Mouse (Mus musculus): ENCODE results near the gene Aqr. TPM values are rescaled to one million over a fixed set of nuclear protein-coding genes. Genes with fewer than 3 reads are reported as not detected.

Aqr gene
- polyA plus RNA-seq, 1 experiment from 2014 or later: 63.2 TPM

GRCm38 (mm10) chr2:114146864-114147458 lies 39.9 kb downstream of the Aqr start:
- no peak overlapping the region for H3K4me2 ChIP-seq (replicated peaks; ENCODE audit: low read depth, low read length)
- peaks cover 14% of the 10 kb centered on the region for H3K36me3 ChIP-seq (ENCODE audit: control insufficient read depth, insufficient read depth, low read length)
- WGBS: 93% methylated on average over 15 of the region's 15 CpGs
- H3K27ac ChIP-seq (ENCODE audit: low read depth, low read length): no peak overlapping the region
- no peak for ATAC-seq (ENCODE audit: low FRiP score)
- H3K27me3 ChIP-seq (ENCODE audit: control insufficient read depth, insufficient read depth, low read length): no peaks in the 10 kb centered on the region
- H3K9ac ChIP-seq (ENCODE audit: low read depth, low read length): no peak overlapping the region
- H3K4me1 ChIP-seq (replicated peaks; ENCODE audit: control insufficient read depth, insufficient read depth, low read length): no peaks in the 10 kb centered on the region
- H3K9me3 ChIP-seq (ENCODE audit: control insufficient read depth, low read length): no peaks in the 10 kb centered on the region
- no peak overlapping the region for H3K4me3 ChIP-seq (ENCODE audit: low read depth, low read length)
- DNase-seq (ENCODE audit: low spot score): no peak

DNA sequence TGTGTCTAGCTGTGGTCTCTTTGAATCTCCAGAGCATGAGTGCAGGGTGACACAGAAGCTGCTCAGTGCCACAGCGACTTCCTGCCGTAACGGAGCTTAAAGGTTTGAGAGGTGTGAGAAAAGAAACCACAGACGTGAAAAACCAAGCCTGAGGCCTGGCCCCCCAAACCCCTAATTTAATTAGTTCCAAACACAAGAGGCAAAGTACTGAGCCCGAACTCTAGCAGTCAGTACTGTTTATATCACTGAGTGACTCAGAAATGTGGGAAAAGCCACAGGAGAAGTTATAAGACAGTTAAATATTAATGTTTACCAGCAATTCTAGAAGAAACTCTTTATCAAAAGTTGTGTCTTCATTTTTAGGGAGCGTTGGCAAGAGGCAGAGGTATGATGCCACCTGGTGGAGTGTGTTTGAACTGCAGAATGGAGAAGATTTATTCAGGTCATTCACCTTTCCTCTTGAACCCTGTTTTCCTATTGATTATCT lies 41.5 kb downstream of the Aqr start:
- peaks cover 16% of the 10 kb centered on the region for H3K36me3 ChIP-seq (ENCODE audit: control insufficient read depth, insufficient read depth, low read length)
- no peak overlapping the region for H3K9ac ChIP-seq (ENCODE audit: low read depth, low read length)
- ATAC-seq (ENCODE audit: low FRiP score): no peak
- H3K4me1 ChIP-seq (replicated peaks; ENCODE audit: control insufficient read depth, insufficient read depth, low read length): no peaks in the 10 kb centered on the region
- WGBS: 86% methylated on average over 6 of the region's 6 CpGs
- H3K4me3 ChIP-seq (ENCODE audit: low read depth, low read length): no peak overlapping the region
- no peaks in the 10 kb centered on the region for H3K27me3 ChIP-seq (ENCODE audit: control insufficient read depth, insufficient read depth, low read length)
- peak; percentile 69 for DNase-seq (ENCODE audit: low spot score)
- no peaks in the 10 kb centered on the region for H3K9me3 ChIP-seq (ENCODE audit: control insufficient read depth, low read length)
- no peak overlapping the region for H3K27ac ChIP-seq (ENCODE audit: low read depth, low read length)
- H3K4me2 ChIP-seq (replicated peaks; ENCODE audit: low read depth, low read length): no peak overlapping the region

DNA sequence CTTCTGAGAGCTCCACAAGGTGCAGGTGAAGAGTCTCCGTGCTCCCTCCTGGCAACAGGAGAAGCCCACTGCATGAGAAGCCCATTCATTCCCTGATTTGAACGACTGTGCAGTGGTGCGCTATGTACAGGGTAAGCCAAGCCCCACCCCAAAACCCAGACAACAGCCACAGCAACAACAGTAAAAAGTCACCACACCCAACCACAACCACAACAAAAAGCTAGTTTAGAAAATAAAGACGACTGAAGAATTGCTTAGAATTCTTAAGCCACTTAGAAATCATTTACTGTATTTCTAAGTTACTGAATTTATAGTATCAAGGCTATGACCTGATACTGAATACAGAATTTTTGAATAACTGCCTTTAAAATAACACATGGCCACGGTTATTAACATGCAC lies 41.9 kb downstream of the Aqr start:
- Histone ChIP-seq H3K36me3 (ENCODE audit: control insufficient read depth, insufficient read depth, low read length) (peaks cover 18% of the 10 kb centered on the region), H3K27me3 (ENCODE audit: control insufficient read depth, insufficient read depth, low read length) (no peaks in the 10 kb centered on the region), H3K9ac (ENCODE audit: low read depth, low read length) (no peak overlapping the region), H3K27ac (ENCODE audit: low read depth, low read length) (no peak overlapping the region), H3K4me1 (replicated peaks; ENCODE audit: control insufficient read depth, insufficient read depth, low read length) (no peaks in the 10 kb centered on the region), H3K4me3 (ENCODE audit: low read depth, low read length) (no peak overlapping the region), H3K4me2 (replicated peaks; ENCODE audit: low read depth, low read length) (no peak overlapping the region), H3K9me3 (ENCODE audit: control insufficient read depth, low read length) (no peaks in the 10 kb centered on the region)
- WGBS: 91% methylated on average over 5 of the region's 5 CpGs
- ATAC-seq (ENCODE audit: low FRiP score): no peak
- no peak for DNase-seq (ENCODE audit: low spot score)

DNA sequence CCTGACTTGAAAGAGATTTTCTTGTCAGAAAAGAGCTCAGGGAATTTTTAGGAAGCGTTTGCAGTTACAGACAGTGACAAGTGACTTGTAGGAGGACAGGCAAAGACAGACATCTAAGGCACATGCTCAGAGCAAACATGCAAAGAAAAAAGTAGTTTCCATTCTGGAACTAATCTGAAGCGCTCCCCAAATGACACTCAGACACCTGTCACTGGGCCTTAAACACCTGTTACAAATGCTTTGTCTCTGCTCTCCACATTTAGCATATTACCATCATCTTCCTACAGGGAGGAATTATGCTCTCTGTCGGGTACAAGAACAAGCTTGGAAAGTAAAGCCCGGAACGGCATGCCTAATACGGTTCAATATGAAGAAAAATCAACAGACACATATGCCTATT lies 43.0 kb downstream of the Aqr start:
- no peak for DNase-seq (ENCODE audit: low spot score)
- Histone ChIP-seq H3K27me3 (ENCODE audit: control insufficient read depth, insufficient read depth, low read length) (no peaks in the 10 kb centered on the region), H3K4me2 (replicated peaks; ENCODE audit: low read depth, low read length) (no peak overlapping the region), H3K36me3 (ENCODE audit: control insufficient read depth, insufficient read depth, low read length) (peaks cover 18% of the 10 kb centered on the region), H3K27ac (ENCODE audit: low read depth, low read length) (no peak overlapping the region), H3K9ac (ENCODE audit: low read depth, low read length) (no peak overlapping the region), H3K9me3 (ENCODE audit: control insufficient read depth, low read length) (no peaks in the 10 kb centered on the region), H3K4me3 (ENCODE audit: low read depth, low read length) (no peak overlapping the region), H3K4me1 (replicated peaks; ENCODE audit: control insufficient read depth, insufficient read depth, low read length) (no peaks in the 10 kb centered on the region)
- WGBS: 97% methylated on average over 6 of the region's 6 CpGs
- ATAC-seq (ENCODE audit: low FRiP score): no peak

GRCm38 (mm10) chr2:114136755-114137154 lies 50.1 kb downstream of the Aqr start:
- ATAC-seq (ENCODE audit: low FRiP score) (no peak), DNase-seq (ENCODE audit: low spot score) (no peak)
- H3K9me3 ChIP-seq (ENCODE audit: control insufficient read depth, low read length): no peaks in the 10 kb centered on the region
- no peaks in the 10 kb centered on the region for H3K27me3 ChIP-seq (ENCODE audit: control insufficient read depth, insufficient read depth, low read length)
- 94% methylated on average over 9 of the region's 9 CpGs for WGBS
- H3K4me1 ChIP-seq (replicated peaks; ENCODE audit: control insufficient read depth, insufficient read depth, low read length): no peaks in the 10 kb centered on the region
- H3K4me2 ChIP-seq (replicated peaks; ENCODE audit: low read depth, low read length): no peak overlapping the region
- 0 out of 2 replicates have a peak, but pooled peaks cover 6% of the 10 kb centered on the region for H3K36me3 ChIP-seq (ENCODE audit: control insufficient read depth, insufficient read depth, low read length)
- H3K27ac ChIP-seq (ENCODE audit: low read depth, low read length): no peak overlapping the region
- no peak overlapping the region for H3K4me3 ChIP-seq (ENCODE audit: low read depth, low read length)
- no peak overlapping the region for H3K9ac ChIP-seq (ENCODE audit: low read depth, low read length)

DNA sequence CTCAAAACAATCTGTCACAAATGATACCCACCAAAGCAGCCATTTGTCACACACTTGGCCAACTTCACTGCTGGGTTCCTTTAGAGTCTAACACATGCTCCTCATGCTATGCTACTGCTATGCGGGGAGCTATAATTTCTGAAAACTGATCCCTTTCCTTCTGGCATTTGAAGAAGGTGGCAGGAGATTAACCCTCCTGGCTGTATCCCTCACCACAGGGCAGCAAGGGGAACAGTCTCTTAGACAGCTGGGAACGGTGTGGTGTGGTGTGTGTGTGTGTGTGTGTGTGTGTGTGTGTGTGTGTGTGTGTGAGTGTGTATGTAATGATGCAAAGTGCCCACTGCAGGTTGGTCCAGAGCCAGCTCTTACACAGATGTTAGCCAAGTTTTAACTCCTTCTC lies 51.0 kb downstream of the Aqr start:
- Histone ChIP-seq H3K9me3 (ENCODE audit: control insufficient read depth, low read length) (no peaks in the 10 kb centered on the region), H3K27me3 (ENCODE audit: control insufficient read depth, insufficient read depth, low read length) (no peaks in the 10 kb centered on the region), H3K4me2 (replicated peaks; ENCODE audit: low read depth, low read length) (no peak overlapping the region), H3K9ac (ENCODE audit: low read depth, low read length) (no peak overlapping the region), H3K27ac (ENCODE audit: low read depth, low read length) (no peak overlapping the region), H3K4me1 (replicated peaks; ENCODE audit: control insufficient read depth, insufficient read depth, low read length) (no peaks in the 10 kb centered on the region), H3K4me3 (ENCODE audit: low read depth, low read length) (no peak overlapping the region), H3K36me3 (ENCODE audit: control insufficient read depth, insufficient read depth, low read length) (0 out of 2 replicates have a peak, but pooled peaks cover 6% of the 10 kb centered on the region)
- 92% methylated on average over 2 of the region's 2 CpGs for WGBS
- no peak for DNase-seq (ENCODE audit: low spot score)
- no peak for ATAC-seq (ENCODE audit: low FRiP score)

DNA sequence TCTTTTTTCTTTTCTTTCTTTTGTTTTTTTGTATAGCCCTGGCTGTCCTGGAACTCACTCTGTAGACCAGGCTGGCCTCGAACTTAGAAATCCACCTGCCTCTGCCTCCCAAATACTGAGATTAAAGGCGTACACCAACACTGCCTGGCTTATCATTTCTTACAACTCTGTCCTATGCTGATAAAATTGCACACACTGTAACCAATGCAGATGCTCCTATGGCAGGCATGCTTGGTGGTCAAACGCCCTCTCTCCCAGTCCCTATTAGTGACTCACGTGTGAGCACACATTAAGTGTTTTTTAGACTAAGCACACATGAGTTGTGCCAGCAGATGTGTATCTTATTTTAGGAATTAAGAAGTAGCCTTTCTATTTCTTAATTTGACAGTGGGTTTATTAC lies 53.5 kb downstream of the Aqr start:
- Histone ChIP-seq H3K4me1 (replicated peaks; ENCODE audit: control insufficient read depth, insufficient read depth, low read length) (no peaks in the 10 kb centered on the region), H3K27ac (ENCODE audit: low read depth, low read length) (no peak overlapping the region), H3K4me2 (replicated peaks; ENCODE audit: low read depth, low read length) (no peak overlapping the region), H3K4me3 (ENCODE audit: low read depth, low read length) (no peak overlapping the region), H3K36me3 (ENCODE audit: control insufficient read depth, insufficient read depth, low read length) (0 out of 2 replicates have a peak, but pooled peaks cover 3% of the 10 kb centered on the region), H3K9ac (ENCODE audit: low read depth, low read length) (no peak overlapping the region), H3K27me3 (ENCODE audit: control insufficient read depth, insufficient read depth, low read length) (no peaks in the 10 kb centered on the region), H3K9me3 (ENCODE audit: control insufficient read depth, low read length) (no peaks in the 10 kb centered on the region)
- no peak for DNase-seq (ENCODE audit: low spot score)
- ATAC-seq (ENCODE audit: low FRiP score): no peak
- WGBS: 93% methylated on average over 4 of the region's 4 CpGs

GRCm38 (mm10) chr2:114130657-114131056 lies 56.2 kb downstream of the Aqr start:
- Histone ChIP-seq H3K27me3 (ENCODE audit: control insufficient read depth, insufficient read depth, low read length) (no peaks in the 10 kb centered on the region), H3K9me3 (ENCODE audit: control insufficient read depth, low read length) (no peaks in the 10 kb centered on the region), H3K4me1 (replicated peaks; ENCODE audit: control insufficient read depth, insufficient read depth, low read length) (no peaks in the 10 kb centered on the region), H3K4me2 (replicated peaks; ENCODE audit: low read depth, low read length) (no peak overlapping the region), H3K27ac (ENCODE audit: low read depth, low read length) (no peak overlapping the region), H3K9ac (ENCODE audit: low read depth, low read length) (no peak overlapping the region), H3K4me3 (ENCODE audit: low read depth, low read length) (no peak overlapping the region), H3K36me3 (ENCODE audit: control insufficient read depth, insufficient read depth, low read length) (0 out of 2 replicates have a peak, but pooled peaks cover 3% of the 10 kb centered on the region)
- WGBS: 95% methylated on average over 13 of the region's 13 CpGs
- ATAC-seq (ENCODE audit: low FRiP score) (no peak), DNase-seq (ENCODE audit: low spot score) (no peak)

DNA sequence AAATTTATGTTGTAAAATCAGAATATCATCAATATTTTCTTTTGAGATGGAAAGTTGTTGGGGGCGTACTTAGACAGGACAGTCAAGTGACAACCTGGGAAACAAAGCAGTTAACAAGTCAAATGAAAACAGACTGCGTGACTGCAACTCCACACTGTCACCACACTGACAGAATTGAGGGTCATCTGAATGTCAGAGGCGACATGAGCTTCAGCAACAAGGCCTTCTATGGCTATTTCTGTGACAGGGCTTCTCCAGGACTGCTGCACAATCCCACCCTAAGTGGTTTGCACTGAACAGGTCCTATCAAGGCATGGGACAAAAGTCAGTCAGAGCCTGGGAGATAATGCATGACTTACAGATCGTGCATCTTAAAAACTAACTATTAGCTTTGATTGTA lies 63.5 kb downstream of the Aqr start:
- H3K9ac ChIP-seq (ENCODE audit: low read depth, low read length): no peak overlapping the region
- H3K9me3 ChIP-seq (ENCODE audit: control insufficient read depth, low read length): no peaks in the 10 kb centered on the region
- H3K4me3 ChIP-seq (ENCODE audit: low read depth, low read length): no peak overlapping the region
- no peaks in the 10 kb centered on the region for H3K27me3 ChIP-seq (ENCODE audit: control insufficient read depth, insufficient read depth, low read length)
- ATAC-seq (ENCODE audit: low FRiP score) (no peak), DNase-seq (ENCODE audit: low spot score) (no peak)
- 87% methylated on average over 4 of the region's 4 CpGs for WGBS
- H3K4me2 ChIP-seq (replicated peaks; ENCODE audit: low read depth, low read length): no peak overlapping the region
- no peak overlapping the region for H3K27ac ChIP-seq (ENCODE audit: low read depth, low read length)
- H3K4me1 ChIP-seq (replicated peaks; ENCODE audit: control insufficient read depth, insufficient read depth, low read length): no peaks in the 10 kb centered on the region
- no peaks in the 10 kb centered on the region; the same call in 1 of the 2 replicates for H3K36me3 ChIP-seq (ENCODE audit: control insufficient read depth, insufficient read depth, low read length)

Data from hindbrain, embryonic 11.5 days (tissue).